Mouse (Mus musculus) heart, embryonic 12.5 days (tissue): ENCODE measurements around the gene Vnn1. TPM values are rescaled to one million over a fixed set of nuclear protein-coding genes. Genes with fewer than 3 reads are reported as not detected.
A peak's percentile ranks its signal among the peaks of the same experiment; 100 is the strongest.

ENCODE experiments used
- ATAC-seq: fragments of 200-750 bp; cut with Nextera tagmentation; 2 replicates; pipeline ENCODE4 v1.8.0; 2017; ENCODE audit warnings: moderate TSS enrichment, moderate library complexity; ENCODE audit not compliant: insufficient number of reproducible peaks, low FRiP score
- H3K27ac ChIP-seq: fragments of 300-500 bp; sonication (generic); 2 replicates; pipeline ENCODE4 v1.5.1; 2016; ENCODE audit warnings: mild to moderate bottlenecking, moderate library complexity; ENCODE audit not compliant: poor library complexity, severe bottlenecking
- H3K27me3 ChIP-seq: fragments of 300-500 bp; sonication (generic); replicated peaks from 2 replicates; pipeline ENCODE4 v1.6.1; 2016; ENCODE audit warnings: mild to moderate bottlenecking, moderate library complexity
- H3K36me3 ChIP-seq: fragments of 300-500 bp; sonication (generic); 2 replicates; pipeline ENCODE4 v1.6.1; 2016; ENCODE audit warnings: mild to moderate bottlenecking, moderate library complexity
- H3K4me1 ChIP-seq: fragments of 300-500 bp; sonication (generic); replicated peaks from 2 replicates; pipeline ENCODE4 v1.6.1; 2016; ENCODE audit warnings: mild to moderate bottlenecking
- H3K4me2 ChIP-seq: fragments of 300-500 bp; sonication (generic); 2 replicates; pipeline ENCODE4 v1.6.1; 2016; ENCODE audit warnings: mild to moderate bottlenecking, moderate library complexity
- H3K4me3 ChIP-seq: fragments of 300-500 bp; sonication (generic); 2 replicates; pipeline ENCODE4 v1.5.1; 2016; ENCODE audit warnings: mild to moderate bottlenecking
- H3K9ac ChIP-seq: fragments of 300-500 bp; sonication (generic); 2 replicates; pipeline ENCODE4 v1.6.1; 2016; ENCODE audit warnings: mild to moderate bottlenecking, moderate library complexity
- H3K9me3 ChIP-seq: fragments of 300-500 bp; sonication (generic); replicated peaks from 2 replicates; pipeline ENCODE4 v1.6.1; 2016; ENCODE audit warnings: mild to moderate bottlenecking, moderate library complexity
- WGBS: fragments of 180-500 bp; shearing (Covaris S2); methylation state at CpG from one replicate; pipeline ENCODE4 v1.1.7; 2016; 5-methylcytosine and 5-hydroxymethylcytosine counted together
- polyA plus RNA-seq: library from polyadenylated mRNA; unstranded; fragments of >200 nt; fragmentation: Nextera tagmentation; extraction: Ambion mirVana; gene quantifications from 2 replicates; pipeline ENCODE4 v1.2.1, GENCODE M21; 2016

The Vnn1 gene
- polyA plus RNA-seq = 6.9 and 7.0 TPM in 2 replicates

GRCm38 (mm10) chr10:23894601-23895349 lies at the start of gene Vnn1:
Gene Vnn1 (plus strand): TSS chr10:23894688.
- H3K4me1 ChIP-seq = peaks cover 11% of the 10 kb centered on the region
- ATAC-seq = no peak
- H3K27ac ChIP-seq = no peak within 1 kb of the TSS
- no peaks in the 10 kb centered on the region for H3K27me3 ChIP-seq
- H3K9me3 ChIP-seq = no peaks in the 10 kb centered on the region
- H3K4me2 ChIP-seq = peak within 1 kb of the TSS; percentile 72
- H3K36me3 ChIP-seq = no peaks in the 10 kb centered on the region
- peak within 1 kb of the TSS; percentile 50 for H3K4me3 ChIP-seq
- H3K9ac ChIP-seq = peak within 1 kb of the TSS; percentile 67
- WGBS = 19% methylated on average over 21 of the region's 21 CpGs

- Histone ChIP-seq H3K9me3 (no peaks in the 10 kb centered on the region), H3K9ac (no peak within 1 kb of the TSS), H3K4me3 (no peak within 1 kb of the TSS), H3K4me2 (no peak within 1 kb of the TSS), H3K4me1 (no peaks in the 10 kb centered on the region), H3K27me3 (no peaks in the 10 kb centered on the region), H3K27ac (no peak within 1 kb of the TSS), H3K36me3 (no peaks in the 10 kb centered on the region)
- no peak for ATAC-seq
- 79% methylated on average over 4 of the region's 4 CpGs for WGBS
These were observed 43.1 kb upstream of the Vnn1 start, which contains the start of gene Vnn3 for GRCm38 (mm10) chr10:23851228-23851912. Gene Vnn3 (plus strand): TSS chr10:23851462.

- Histone ChIP-seq H3K9ac (no peak overlapping the region), H3K4me1 (no peaks in the 10 kb centered on the region), H3K36me3 (no peaks in the 10 kb centered on the region), H3K4me2 (no peak overlapping the region), H3K27ac (no peak overlapping the region), H3K9me3 (no peaks in the 10 kb centered on the region), H3K27me3 (no peaks in the 10 kb centered on the region), H3K4me3 (no peak overlapping the region)
- ATAC-seq = no peak
- WGBS = 72% methylated on average over 2 of the region's 2 CpGs
These were observed 42.4 kb upstream of the Vnn1 start for GRCm38 (mm10) chr10:23852096-23852495.

DNA sequence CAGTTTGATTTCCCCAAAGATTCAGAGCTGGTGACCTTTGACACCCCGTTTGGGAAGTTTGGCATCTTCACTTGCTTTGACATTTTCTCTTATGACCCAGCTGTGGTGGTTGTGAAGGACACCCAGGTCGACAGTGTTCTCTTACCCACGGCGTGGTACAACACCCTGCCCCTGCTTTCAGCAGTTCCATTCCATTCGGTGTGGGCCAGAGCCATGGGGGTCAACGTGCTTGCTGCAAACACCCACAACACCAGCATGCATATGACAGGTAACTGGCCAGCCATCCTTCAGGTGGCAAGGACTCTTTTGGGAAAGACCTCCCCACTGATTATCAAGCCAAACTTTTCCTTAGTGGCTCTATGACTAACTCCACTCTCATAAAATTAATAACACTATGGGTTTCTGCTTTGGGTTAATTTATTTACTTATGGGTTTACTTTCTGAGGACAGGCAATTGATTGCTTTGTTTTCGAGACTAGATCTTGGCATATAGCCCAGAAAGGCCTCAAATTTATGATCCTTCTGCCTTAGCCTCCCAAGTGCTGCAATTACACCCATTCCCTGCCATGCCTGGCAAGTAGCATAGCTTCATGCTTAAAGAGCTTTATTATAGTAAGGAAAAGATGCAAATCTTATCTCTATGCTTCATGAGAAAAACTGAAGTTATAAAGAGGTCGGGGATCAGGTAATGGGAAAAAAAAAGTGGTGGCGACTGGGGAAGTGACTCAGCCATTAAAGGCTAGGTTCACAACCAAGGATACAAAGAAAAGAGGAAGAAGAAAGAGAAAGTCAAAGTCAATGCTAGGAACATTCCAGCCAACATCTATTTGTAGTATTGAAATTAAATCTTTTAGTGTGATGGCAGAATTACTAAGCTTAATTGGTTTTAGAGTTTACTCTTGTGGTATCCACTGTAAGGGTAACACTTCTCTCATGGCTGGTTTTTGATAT lies 29.9 kb upstream of the Vnn1 start:
- no peak for ATAC-seq
- WGBS = 73% methylated on average over 9 of the region's 9 CpGs
- H3K27me3 ChIP-seq = no peaks in the 10 kb centered on the region
- H3K4me1 ChIP-seq = no peaks in the 10 kb centered on the region
- H3K4me3 ChIP-seq = no peak overlapping the region
- no peak overlapping the region for H3K27ac ChIP-seq
- no peaks in the 10 kb centered on the region for H3K36me3 ChIP-seq
- no peak overlapping the region for H3K9ac ChIP-seq
- no peak overlapping the region for H3K4me2 ChIP-seq
- peaks cover 12% of the 10 kb centered on the region for H3K9me3 ChIP-seq

GRCm38 (mm10) chr10:23880695-23881094 lies 13.8 kb upstream of the Vnn1 start:
- H3K27ac ChIP-seq = no peak overlapping the region
- WGBS = 83% methylated on average over 6 of the region's 6 CpGs
- no peak overlapping the region for H3K9ac ChIP-seq
- H3K4me3 ChIP-seq = no peak overlapping the region
- H3K9me3 ChIP-seq = peaks cover 6% of the 10 kb centered on the region; the same call in 1 of the 2 replicates
- H3K36me3 ChIP-seq = no peaks in the 10 kb centered on the region
- no peak overlapping the region for H3K4me2 ChIP-seq
- no peak for ATAC-seq
- no peaks in the 10 kb centered on the region for H3K4me1 ChIP-seq
- no peaks in the 10 kb centered on the region for H3K27me3 ChIP-seq

DNA sequence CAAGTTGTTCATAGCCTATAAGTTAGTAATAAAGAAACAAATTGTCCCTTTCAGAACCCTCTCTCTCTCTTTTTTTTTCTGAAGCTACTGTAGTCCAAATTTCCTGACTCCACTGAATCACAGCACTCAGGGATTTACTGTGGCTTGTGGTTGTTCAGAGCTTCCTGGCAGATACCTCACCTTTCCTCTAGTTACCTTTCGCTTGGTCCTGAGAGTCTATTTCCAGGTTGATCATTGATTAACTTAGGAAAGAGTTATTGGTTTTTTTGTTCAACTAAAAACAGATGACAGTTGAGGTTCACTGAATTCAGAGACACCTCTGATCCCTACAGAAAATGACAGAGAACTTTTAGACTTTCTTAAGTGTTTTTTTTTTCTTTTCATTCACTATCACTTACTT lies 9.6 kb upstream of the Vnn1 start:
- no peaks in the 10 kb centered on the region for H3K9me3 ChIP-seq
- no peaks in the 10 kb centered on the region for H3K27me3 ChIP-seq
- no peak overlapping the region for H3K4me2 ChIP-seq
- H3K36me3 ChIP-seq = no peaks in the 10 kb centered on the region
- no peak overlapping the region for H3K27ac ChIP-seq
- no peak overlapping the region for H3K9ac ChIP-seq
- H3K4me3 ChIP-seq = no peak overlapping the region
- WGBS = 94% methylated on average over 1 of the region's 1 CpGs
- ATAC-seq = no peak
- no peaks in the 10 kb centered on the region for H3K4me1 ChIP-seq

DNA sequence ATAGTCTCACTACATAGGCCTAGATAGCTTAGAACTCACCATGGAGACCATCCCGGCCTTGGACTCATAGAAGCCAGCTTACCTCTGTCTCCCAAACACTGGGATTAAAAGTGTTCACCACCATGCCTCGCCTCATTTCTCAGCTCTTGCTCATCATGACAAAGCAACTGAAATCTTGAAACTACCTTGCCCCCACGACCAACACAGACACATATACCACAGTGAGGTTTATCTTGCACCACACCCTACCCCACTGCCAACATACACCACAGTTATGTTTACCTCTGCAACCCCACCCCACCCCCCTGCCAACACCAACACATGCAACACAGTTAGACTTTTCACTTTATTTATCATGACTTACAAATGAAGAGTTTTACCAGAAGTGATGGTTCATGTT lies 8.4 kb upstream of the Vnn1 start:
- Histone ChIP-seq H3K4me3 (no peak overlapping the region), H3K4me1 (0 out of 2 replicates have a peak, but pooled peaks cover 4% of the 10 kb centered on the region), H3K4me2 (no peak overlapping the region), H3K9ac (no peak overlapping the region), H3K27me3 (no peaks in the 10 kb centered on the region), H3K9me3 (no peaks in the 10 kb centered on the region), H3K36me3 (no peaks in the 10 kb centered on the region), H3K27ac (no peak overlapping the region)
- 79% methylated on average over 3 of the region's 3 CpGs for WGBS
- ATAC-seq = no peak

DNA sequence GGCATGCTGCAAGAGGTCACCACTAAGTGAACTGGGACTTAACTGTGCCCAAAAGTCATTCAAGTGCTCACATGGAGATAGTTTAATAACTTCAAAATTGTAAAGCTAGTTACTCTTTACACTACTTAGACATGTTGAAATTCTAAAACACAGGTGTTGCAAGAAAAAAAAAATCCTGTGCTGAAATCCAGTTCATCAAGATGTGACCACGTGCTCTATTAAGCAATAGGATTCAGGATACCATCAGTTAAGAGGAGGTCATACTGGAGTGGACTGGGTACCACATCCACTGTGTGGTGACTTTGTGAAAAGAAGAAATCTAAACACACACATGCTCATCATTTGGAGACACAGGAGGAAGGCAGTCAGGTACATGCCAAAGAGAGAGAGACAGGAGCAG lies 1.5 kb upstream of the Vnn1 start:
- WGBS = 78% methylated on average over 1 of the region's 1 CpGs
- H3K4me2 ChIP-seq = no peak overlapping the region
- H3K4me3 ChIP-seq = no peak overlapping the region
- H3K9ac ChIP-seq = no peak overlapping the region
- H3K9me3 ChIP-seq = no peaks in the 10 kb centered on the region
- H3K27me3 ChIP-seq = no peaks in the 10 kb centered on the region
- no peak for ATAC-seq
- H3K27ac ChIP-seq = no peak overlapping the region
- peaks cover 11% of the 10 kb centered on the region for H3K4me1 ChIP-seq
- no peaks in the 10 kb centered on the region for H3K36me3 ChIP-seq

- no peak overlapping the region for H3K9ac ChIP-seq
- H3K4me1 ChIP-seq = peaks cover 11% of the 10 kb centered on the region
- no peaks in the 10 kb centered on the region for H3K27me3 ChIP-seq
- no peak for ATAC-seq
- H3K4me3 ChIP-seq = no peak overlapping the region
- H3K27ac ChIP-seq = no peak overlapping the region
- 73% methylated on average over 7 of the region's 7 CpGs for WGBS
- no peaks in the 10 kb centered on the region for H3K36me3 ChIP-seq
- H3K4me2 ChIP-seq = no peak overlapping the region
- no peaks in the 10 kb centered on the region for H3K9me3 ChIP-seq
These were observed 888 bp downstream of the Vnn1 start for GRCm38 (mm10) chr10:23895376-23895775.

GRCm38 (mm10) chr10:23901119-23901518 lies 6.6 kb downstream of the Vnn1 start:
- 84% methylated on average over 3 of the region's 3 CpGs for WGBS

DNA sequence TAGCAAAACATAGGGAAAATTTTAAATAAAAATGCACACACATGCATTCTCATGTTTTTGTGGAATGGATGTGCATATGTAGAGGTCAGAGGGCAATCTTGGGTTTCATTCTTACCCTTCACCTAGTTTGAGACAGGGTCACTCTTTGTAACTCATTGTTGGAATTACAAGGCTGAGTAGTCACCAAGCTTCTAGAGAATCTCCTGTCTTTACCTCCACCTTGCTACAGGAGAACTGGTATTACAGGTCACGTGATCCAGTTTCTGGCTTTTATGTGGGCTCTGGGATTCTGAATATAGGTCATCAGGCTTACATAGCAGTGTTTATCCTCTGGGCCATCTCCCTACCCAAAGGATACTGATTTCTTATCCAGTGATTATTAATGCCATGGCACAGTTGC lies 11.2 kb downstream of the Vnn1 start:
- Histone ChIP-seq H3K9me3 (no peaks in the 10 kb centered on the region), H3K4me2 (no peak overlapping the region), H3K27me3 (no peaks in the 10 kb centered on the region), H3K4me1 (no peaks in the 10 kb centered on the region), H3K9ac (no peak overlapping the region), H3K36me3 (no peaks in the 10 kb centered on the region), H3K27ac (no peak overlapping the region), H3K4me3 (no peak overlapping the region)
- ATAC-seq = no peak
- WGBS = 80% methylated on average over 1 of the region's 1 CpGs

More at GRCm38 (mm10) chr10:23901119-23901518, 6.6 kb downstream of the Vnn1 start:
- no peak for ATAC-seq
- Histone ChIP-seq H3K9me3 (no peaks in the 10 kb centered on the region), H3K4me2 (no peak overlapping the region), H3K36me3 (no peaks in the 10 kb centered on the region), H3K27ac (no peak overlapping the region), H3K27me3 (no peaks in the 10 kb centered on the region), H3K9ac (no peak overlapping the region), H3K4me1 (no peaks in the 10 kb centered on the region), H3K4me3 (no peak overlapping the region)
